Mouse (Mus musculus) layer of hippocampus, postnatal 14 days (tissue): ENCODE measurements around the gene Col6a3. TPM values are rescaled to one million over a fixed set of nuclear protein-coding genes. Genes with fewer than 3 reads are reported as not detected.

ENCODE experiments used
- DNase-seq, 2 experiments: peaks; one replicate each; pipeline ENCODE4 v3.0.0; 2021 to 2022; ENCODE audit warnings: low spot score in 2 of 2, mixed read lengths in 1 of 2
- long read RNA-seq, 2 experiments: library from polyadenylated mRNA; stranded (forward); transcript quantifications; one replicate each; pipeline ENCODE4 v2.0.0; 2021
- total RNA-seq, 2 experiments: library from RNA; stranded (reverse); gene quantifications; 2 replicates each; pipeline ENCODE4 v1.2.3; 2021

Gene Col6a3
- 1 to 10 TPM; 6.4 to 8.5 TPM for total RNA-seq
- long read RNA-seq, experiment 1: 0 reads
- long read RNA-seq, experiment 2: 0 reads

GRCm38 (mm10) chr1:90843836-90844235 lies at the start of gene Col6a3:
Gene Col6a3, minus strand, starts transcription at chr1:90843971.
- DNase-seq: peak in 1 of 2 experiments; percentile 12

GRCm38 (mm10) chr1:90885771-90886460 lies 42.1 kb upstream of the Col6a3 start:
- DNase-seq: no peak

- DNase-seq: no peak
Measured at GRCm38 (mm10) chr1:90876486-90877270, 32.9 kb upstream of the Col6a3 start.

GRCm38 (mm10) chr1:90875961-90876360 lies 32.2 kb upstream of the Col6a3 start:
- no peak for DNase-seq

- no peak for DNase-seq
Measured at GRCm38 (mm10) chr1:90875371-90875770, 31.6 kb upstream of the Col6a3 start.

DNA sequence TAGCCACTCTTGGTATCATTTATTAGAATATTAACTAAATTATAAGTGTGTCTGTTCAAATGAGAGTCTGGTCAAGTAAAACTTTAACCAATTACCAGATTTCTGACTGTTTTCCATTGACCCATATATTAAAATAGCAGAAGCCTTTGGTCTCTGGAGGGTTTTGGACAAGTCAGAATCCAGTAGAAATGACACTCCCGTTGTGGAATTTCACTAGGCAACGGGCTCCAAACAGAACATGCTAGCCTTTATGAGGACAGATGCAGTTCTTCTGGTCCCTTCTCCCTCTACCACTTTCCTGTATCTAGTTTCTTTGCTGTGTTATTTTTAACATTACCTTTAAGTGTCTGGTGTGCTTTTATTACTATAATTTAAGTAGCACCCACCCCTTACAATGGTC lies 26.8 kb upstream of the Col6a3 start:
- no peak for DNase-seq

DNA sequence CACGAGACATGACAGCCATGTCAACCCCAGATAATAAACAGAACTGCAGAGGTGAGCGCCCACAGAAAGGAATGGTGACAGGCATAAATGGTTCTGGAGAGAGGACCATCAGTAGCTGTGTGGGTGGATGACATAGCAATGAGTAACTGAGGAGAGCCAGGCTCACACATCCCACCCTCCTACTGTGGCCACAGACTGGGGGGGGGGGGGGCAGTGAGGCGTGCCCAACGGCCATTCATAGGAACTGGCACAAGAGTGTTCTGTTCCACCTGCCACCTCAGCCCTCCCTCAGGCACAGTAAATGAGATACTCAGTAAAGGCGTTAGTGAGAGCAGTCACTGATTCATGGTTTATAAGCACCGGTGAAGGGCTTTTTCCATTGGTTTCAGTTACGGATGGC lies 23.0 kb upstream of the Col6a3 start:
- DNase-seq: no peak

DNA sequence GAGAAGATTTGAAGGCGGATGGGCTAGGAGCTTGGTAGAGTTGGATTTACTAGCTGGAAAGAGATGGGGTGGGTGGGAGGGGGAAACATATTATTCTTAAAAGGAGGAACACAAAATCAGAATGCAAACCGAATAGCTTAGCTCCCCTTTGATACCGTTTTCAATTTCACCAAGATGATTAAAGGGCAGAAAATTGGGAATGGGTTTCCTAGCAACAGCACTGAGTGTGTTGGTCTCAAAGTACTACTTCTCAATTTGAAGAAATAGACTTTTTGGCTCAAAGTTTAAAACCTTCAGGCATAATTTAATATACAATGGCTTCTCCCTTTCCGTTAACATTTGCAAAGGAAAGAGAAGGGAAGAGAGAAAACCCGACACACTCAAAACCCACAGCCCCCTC lies 12.1 kb upstream of the Col6a3 start:
- DNase-seq: no peak

DNA sequence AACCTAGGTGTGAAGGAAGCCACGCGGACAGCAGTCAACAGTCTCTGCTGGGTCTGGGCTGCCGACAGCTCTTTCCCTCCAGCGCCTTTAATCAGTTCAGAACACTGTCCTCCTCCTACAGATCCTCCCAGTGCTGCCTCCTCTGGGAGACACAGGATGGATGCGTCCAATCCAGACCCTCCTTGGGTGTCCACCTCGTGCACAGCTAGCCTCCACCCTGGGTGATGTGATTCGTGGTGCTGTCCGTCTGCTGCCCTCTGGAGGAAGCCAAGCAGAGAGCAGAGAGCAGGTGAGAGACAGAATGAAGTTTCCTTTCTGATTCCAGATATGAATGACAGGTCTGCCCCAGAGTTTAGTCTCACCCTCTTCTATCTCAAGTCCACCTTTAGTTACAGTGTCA lies 6.1 kb upstream of the Col6a3 start:
- DNase-seq: peak; percentile 10 to 15

DNA sequence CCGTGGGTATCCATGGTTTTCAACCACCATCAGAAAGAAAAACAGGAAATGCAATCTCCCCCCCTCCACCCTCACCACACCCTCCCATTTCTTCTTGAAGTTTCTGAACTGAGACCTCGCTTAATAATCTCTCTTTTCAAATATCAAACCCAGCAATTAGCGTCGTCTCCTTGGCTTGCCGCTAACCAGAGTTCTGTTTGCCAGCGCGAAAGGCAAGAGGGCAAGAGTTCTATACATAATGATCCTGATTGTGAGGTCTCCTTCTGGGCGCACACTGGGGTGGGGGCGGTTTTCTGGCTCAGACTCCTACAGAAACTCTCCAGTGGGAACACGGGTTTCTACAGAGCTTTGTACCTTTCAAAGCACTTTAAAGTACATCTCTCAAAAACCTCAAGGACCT lies 1.4 kb upstream of the Col6a3 start:
- DNase-seq: no peak

DNA sequence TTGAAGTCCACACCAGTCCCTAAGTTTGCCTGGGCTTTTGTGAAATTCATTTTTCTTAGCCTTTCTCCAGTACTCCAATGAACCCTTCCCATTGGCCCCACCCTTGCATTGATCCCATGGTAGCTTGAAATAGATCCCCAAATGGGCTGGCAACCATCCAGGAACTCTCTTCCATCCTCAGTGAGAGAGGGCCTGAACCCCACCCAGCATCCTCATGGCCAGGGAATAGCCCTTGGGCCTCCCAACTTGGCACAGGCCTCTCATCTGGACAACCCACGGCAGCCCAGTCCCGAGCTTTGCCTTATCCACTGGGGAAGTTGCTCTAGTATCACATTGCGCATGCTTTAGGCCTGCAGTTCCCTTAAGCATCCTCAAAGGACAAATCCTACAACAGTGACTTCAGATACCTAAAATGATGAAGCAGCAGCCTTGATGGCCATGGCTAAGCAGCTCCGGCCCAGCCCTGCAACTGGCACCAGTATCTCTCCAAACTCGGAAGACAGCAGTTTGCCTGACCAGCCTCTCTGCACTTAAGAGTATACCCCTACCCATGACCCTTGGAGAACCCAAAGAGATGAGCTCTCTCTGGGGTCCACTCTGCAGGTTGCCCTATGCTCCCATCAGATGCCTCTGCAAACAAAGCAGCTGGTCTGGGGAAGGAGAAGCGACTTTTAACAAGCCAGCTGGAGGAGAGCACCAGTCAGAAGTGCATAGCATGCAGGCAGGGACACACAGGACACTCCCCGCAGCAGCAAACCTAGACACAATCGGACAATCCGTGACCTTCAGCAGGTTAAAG lies 783 bp downstream of the Col6a3 start:
- no peak for DNase-seq

DNA sequence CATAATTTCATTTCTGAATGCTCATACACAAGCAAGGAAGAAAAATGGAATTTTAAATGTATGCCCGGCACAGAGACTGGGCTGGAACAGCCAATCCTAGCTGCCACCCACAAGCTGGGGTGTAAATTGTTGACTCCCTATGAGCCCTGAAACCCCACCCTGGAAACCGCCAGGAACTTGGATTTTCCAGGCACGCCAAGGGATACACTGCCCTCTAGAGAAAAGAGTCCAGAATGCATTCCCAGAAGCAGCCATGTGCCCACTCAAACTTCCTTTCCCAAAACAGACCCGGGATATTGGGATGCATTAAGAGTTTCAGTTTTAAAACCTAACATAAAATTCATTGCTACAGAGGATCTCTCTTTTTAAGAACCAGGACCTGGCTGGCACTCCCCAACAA lies 3.5 kb downstream of the Col6a3 start:
- DNase-seq: peak; percentile 62 to 67

GRCm38 (mm10) chr1:90838657-90839056 lies 5.1 kb downstream of the Col6a3 start:
- DNase-seq: no peak

DNA sequence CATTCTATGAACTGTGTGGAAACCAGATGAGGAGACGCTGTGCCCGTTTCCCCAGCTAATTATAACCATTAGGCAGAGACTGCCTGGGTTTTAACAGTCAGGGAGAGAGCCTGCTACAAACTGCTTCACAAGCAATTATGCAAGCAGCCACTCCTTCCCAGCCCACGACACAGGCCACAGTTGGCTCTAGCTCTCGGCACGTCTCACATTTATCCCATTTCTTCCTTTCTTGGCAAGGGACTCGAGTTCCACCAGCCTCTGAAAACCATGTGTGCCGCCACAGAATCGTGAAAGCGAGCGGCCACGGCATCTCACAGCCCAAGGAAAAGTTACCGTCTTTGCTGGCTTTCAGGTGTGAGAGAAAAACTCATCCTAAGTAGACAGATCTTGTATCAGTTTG lies 5.5 kb downstream of the Col6a3 start:
- DNase-seq: peak; percentile 34 to 60

DNA sequence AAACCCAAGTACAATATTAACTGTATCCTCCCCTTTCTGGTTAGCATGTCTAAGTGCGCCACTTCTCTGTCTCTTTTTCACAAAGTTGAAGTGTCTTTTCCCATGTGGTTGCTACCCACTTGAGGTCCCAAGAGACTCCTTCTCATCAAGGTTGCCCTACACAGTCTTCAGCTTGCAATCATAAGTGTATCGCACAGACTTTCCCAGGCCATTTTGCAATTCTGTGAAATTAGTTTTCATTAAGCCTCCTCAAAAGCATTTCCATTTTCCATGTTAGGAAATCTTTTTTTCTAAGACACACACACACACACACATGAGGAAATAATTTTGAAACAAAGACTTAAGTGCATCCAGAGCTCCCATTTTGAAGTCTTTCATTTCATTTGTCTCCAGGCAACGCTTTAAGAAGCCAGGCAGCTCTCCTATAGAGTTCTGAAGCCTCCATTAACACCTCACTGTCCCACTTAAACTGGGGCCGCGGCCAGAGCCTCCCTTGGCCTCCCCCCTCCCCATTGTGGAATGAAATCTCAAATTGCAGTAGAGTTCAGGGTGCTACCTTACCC lies 7.5 kb downstream of the Col6a3 start:
- no peak for DNase-seq

DNA sequence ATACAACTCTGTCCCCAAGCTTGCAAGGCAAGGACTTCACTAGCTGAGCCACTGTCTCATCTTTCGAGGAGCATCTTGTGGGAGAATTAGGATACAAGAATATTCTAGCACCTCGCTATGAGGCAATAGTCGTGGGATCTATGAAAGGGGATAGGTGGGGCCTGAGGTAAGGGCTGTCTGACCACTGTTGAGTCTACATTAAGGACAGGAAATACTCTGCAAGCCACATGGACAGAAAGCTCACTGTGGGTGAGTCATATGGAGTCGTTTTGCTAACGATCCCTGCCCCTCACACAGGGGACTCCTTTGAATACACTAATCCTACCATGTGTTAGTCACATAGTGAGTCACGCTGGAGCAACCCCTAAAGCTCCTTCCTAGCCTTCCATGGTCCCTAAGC lies 9.1 kb downstream of the Col6a3 start:
- no peak for DNase-seq

GRCm38 (mm10) chr1:90830006-90830405 lies 13.8 kb downstream of the Col6a3 start:
- DNase-seq: no peak

DNA sequence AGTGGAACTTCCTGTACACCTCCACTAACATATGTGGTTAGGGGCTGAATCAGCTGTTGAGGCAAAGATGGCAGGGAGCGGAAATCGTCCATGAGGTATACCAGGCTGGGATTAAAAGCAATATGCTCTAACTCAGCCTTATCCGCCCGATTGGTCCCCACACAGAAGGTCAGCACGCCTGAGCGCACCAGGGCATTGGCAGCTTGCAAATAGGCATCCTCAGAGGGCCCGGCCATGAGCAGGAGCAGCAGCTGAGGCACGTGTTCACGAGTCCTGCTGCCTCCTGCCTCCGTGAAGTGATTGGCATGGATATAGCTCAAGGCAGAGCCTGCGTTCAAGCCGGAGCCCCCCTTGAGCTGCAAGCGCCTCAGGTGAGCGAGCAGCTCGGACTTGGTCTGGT lies 30.5 kb downstream of the Col6a3 start:
- DNase-seq: no peak

DNA sequence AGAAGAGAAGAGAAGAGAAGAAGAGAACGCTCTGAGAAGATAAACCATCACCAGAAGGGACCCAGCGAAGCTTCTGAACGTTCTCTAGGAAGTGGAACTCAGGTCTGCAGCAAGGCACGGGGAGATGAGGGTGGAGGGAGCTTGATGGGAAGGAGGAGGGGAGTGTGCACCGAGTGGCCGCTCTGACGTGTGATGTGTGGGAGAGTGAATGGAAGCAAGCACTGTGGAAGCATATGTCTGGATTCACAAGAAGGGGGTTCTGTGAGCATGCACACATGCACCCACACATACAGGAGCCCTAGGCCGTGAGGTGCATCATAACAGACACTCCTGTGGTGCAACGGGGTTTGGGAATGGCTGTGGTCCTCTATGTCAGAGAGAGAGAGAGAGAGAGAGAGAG lies 34.8 kb downstream of the Col6a3 start:
- no peak for DNase-seq

GRCm38 (mm10) chr1:90803104-90803503 lies 40.7 kb downstream of the Col6a3 start:
- no peak for DNase-seq

- DNase-seq: no peak
Measured at GRCm38 (mm10) chr1:90801067-90801466, 42.7 kb downstream of the Col6a3 start.

DNA sequence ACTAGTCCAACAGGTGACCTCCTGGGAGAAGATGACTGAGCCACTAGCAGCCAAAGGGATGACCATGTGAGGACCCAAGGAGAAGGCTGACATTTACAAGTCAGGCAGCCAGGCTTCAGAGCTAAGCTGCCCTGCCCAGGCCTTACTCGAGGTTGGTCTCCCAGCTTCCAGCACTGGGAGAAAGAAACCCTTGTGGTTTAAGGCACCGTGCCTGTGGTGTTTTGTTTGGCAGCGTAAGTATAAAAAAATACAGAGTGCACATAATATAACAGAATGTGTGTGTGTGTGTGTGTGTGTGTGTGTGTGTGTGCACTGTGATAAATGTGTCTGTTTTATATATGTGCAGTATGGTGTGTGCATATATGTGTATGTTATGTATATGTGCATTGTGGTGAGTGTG lies 43.3 kb downstream of the Col6a3 start:
- DNase-seq: no peak
